Mouse (Mus musculus): ENCODE results near the gene Kif1c. TPM values are rescaled to one million over a fixed set of nuclear protein-coding genes. Genes with fewer than 3 reads are reported as not detected.

The Kif1c gene
- total RNA-seq (2014; fragmentation: Nextera tagmentation) = 3.9 and 8.3 TPM in 2 replicates
- total RNA-seq (2017) = 5.4 and 13.2 TPM in 2 replicates

DNA sequence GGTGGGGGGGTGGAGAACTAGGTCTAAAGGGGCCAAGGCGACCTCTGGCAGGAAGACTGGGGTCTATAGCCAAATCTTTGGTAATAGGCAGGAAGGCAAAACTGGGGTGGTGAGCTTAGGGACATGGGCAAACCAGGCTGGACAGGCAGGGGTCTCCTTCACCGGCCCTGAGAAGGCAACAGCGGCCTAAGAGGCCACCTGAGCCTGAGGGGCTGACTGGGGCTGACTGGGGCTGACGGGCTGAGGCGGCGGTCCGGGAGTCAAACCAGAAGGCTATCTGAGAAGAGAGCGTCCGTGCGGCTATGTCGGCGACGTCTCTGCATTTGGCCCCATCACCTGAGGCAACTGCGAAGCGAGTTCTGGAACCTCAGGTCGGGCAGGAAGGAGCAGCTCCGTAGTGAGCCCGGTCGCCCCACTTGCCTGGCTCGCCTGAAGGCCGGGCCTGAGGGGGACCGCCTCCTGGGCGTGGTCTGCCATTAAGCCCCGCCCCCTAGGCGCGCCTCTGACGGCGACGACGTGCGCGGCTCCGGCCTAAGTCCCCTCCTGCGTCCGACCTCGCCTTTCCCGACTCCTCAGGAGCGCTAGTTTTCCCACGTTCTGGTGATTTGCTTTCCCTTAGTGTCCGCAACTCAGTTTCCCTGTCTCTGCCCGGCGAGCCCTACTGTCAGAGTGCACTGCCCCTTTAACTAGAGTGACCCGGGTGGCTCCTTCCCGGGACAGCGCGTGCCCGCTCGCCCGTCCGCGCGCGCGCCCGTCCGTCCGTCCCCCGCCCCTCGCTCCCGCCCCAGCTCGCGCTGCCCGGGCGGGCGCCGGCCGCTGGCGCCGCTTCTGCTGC is at the start of gene Kif1c, which contains the start of gene Inca1:
Kif1c (plus strand) TSS at position 827 of the 835 bp plus-strand sequence.
Inca1 (minus strand) TSS at position 434 of the 835 bp plus-strand sequence.
- ATAC-seq (replicated peaks; ENCODE audit: low FRiP score, low TSS enrichment, poor library complexity, severe bottlenecking) = peak; percentile 98

DNA sequence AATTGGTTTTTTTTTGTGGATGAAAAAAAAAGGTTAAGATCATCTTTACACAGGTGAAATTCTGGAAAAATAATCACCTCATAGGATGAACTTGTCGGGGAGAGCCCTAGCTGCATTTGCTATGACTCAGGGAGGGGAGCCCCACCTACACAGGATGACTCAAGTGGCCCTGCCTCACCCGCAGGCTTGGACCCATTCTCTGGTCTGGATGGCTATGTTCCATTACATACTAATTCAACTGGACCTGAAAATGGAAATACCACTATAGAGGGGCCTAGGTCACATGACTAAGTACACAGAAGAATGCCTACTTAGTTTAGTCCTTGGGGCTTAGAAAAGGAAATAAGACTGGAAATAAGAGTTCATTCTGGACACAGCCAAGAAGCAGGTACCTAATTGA is 49.0 kb upstream of the Kif1c start:
- ATAC-seq (replicated peaks; ENCODE audit: low FRiP score, low TSS enrichment, poor library complexity, severe bottlenecking) = no peak

DNA sequence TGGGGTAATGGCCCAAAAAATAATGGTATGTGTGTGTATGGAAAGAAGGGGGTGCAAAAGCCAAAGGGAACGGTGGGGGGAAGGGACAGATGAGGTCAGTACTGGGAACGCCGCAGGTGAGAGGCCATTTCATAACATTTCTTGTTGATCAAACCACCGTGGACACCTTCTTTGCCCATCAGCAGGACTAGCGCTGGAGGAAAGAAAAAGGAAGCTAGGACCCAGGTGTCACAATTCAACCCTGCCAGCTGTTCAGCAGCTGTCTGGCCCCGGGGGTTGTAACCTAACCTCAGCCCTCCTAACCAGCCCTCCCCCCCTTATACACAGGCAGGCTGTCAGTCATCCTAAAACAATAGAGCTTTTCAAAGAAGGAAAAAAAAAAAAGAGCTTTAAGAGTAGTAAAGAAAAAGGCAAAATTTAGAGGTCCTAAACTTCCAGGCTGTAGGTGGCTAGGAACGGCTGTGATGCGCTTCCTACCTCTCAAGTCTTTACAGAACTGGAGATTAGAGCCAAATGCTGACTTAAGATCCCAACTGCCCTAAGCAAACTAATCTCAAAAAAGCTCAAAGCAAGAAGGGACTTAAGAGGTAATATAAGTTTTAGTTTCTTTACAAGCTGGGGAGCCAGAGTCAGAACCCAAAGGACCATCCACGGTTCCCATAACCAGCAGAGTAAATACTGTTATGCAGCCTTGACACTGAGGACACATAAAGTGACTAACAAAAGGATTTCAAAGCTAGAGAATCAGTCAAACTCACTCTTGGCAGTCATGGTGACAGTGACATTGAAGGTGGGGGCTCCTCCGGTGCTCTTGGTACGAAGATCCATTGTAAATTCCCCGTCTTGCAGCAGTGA is 48.1 kb upstream of the Kif1c start:
- no peak for ATAC-seq (replicated peaks; ENCODE audit: low FRiP score, low TSS enrichment, poor library complexity, severe bottlenecking)

DNA sequence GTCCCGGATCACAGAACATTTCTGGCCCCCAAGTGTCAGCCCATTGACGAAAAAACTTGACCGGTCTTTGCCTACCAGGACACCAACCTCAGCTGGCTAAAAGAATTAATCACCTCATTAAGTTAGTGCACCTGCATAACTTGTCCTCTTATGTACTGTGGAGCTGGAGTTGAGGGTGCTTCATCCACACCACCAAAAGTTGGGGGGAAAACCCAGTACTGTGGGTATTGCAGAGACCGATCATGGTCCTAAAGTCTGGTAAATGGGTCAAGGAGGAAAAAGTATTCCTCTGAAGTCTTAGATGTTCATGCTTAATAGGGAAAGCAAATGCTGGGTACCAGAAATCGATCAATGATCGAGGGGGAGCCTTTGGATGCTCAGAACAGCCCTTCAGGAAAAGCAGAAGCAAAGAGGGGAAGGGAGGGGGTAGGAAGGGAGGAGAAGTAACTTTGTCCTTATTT is 47.4 kb upstream of the Kif1c start:
- ATAC-seq (replicated peaks; ENCODE audit: low FRiP score, low TSS enrichment, poor library complexity, severe bottlenecking) = no peak

DNA sequence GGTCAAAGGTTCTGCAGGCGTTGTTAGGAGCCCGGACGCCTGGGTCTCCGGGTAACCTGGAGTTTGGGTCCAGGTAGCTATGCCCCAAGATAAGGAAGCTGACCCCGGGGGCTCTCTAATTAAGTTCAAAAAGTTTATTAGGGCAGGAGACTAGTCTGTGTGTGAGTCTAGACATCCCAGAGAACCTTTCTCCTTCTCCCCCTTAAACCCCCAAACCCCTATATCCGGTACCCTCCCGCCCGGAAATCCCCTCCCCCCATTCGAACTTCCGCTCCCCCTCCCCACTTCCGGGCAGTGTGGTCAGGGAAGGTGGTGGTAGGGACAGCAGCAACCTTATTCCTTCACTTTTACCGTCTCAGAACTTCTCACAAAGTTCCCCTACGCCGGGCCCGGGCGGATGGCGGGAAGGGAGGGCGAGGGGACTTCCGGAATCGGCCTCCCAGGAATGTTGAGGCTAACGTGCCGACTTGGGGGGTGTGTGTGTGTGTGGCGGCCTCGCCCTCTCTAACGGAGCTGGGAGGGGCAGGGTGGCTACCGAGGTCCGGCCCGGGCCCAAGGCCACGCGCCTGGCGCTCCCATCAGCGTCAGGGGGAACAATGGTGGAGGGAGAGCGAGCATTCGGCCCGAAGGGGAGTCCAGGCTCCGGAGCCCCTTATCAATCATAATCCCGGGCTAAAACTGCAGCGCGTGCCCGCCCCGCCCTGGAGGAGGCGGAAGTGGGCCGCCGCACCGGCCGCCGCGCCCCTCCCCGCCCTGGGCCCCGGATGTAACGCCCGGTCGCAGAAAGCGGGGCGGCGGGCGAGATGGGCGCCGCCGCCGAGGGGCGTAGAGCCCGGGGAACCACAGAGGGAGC is 46.8 kb upstream of the Kif1c start:
- ATAC-seq (replicated peaks; ENCODE audit: low FRiP score, low TSS enrichment, poor library complexity, severe bottlenecking) = 0 out of 2 replicates have a peak, but pooled peaks have one; percentile 8

DNA sequence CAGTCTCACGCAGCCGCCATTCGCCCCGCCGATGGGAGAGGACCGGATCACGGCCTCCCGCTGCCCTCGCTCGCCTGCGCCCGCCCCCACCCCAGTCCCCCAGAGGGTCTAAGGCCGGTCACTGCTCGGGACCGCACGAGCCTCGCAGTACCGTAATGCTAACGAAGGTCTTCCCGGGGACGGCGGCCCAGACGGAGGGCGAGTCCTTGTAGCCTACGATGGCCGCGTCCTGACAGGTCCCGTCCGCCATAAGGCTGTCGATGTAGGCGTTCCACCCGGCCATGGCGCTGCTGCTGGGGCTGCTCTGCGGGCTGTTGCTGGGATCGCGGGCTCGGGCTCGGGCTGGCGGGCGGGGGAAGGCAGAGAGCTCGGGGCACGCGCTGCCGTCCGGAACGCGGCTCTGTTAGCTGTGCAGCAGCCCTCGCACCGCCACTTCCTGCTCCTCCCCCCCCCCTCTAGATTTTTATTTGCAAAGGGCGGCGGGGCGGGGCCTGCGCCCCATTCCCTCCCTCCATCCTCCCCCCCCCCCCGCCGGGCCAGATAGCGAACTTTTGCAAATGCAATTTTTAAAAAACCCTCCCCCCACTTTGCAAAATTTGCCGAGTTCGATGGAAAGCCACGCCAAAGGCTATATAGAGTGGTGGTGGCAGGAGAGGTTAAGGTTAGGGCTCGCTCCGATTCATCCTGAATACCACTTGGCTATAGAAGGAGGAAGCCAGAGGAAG is 46.0 kb upstream of the Kif1c start, which contains the start of gene Pfn1:
Pfn1 (minus strand) TSS at position 447 of the 725 bp plus-strand sequence.
- ATAC-seq (replicated peaks; ENCODE audit: low FRiP score, low TSS enrichment, poor library complexity, severe bottlenecking) = peak; percentile 47

DNA sequence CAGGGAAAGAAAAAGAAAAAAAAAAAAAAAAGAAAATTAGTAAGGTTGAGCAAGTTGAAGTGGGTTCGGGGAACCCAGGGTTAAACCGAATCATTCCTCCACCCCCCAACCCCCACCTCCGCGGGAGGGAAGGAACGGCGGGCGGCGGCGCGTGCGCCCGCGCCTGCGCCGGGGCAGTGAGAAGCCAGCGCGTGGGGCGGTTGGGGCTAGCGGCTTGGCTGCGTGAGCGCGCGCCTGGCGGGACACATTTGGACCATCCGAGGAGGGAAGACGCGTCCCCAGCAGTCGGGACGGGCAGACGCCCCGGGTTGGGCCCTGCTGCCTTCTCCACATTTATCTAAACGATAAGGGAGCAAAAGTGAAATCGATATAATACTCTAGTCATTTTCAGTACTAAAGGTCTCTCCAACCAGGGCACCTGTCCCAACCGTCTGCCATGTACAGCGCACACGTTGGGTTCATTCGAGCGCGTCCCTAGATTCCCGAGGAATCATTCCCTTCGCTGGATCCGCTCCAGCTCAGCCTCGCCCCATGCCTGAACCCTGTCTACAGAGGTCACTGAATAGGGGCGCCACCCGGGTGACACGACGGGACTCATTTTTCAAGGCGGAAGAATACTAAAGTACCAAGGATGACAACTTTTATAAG is 45.3 kb upstream of the Kif1c start:
- ATAC-seq (replicated peaks; ENCODE audit: low FRiP score, low TSS enrichment, poor library complexity, severe bottlenecking) = peak; percentile 33

DNA sequence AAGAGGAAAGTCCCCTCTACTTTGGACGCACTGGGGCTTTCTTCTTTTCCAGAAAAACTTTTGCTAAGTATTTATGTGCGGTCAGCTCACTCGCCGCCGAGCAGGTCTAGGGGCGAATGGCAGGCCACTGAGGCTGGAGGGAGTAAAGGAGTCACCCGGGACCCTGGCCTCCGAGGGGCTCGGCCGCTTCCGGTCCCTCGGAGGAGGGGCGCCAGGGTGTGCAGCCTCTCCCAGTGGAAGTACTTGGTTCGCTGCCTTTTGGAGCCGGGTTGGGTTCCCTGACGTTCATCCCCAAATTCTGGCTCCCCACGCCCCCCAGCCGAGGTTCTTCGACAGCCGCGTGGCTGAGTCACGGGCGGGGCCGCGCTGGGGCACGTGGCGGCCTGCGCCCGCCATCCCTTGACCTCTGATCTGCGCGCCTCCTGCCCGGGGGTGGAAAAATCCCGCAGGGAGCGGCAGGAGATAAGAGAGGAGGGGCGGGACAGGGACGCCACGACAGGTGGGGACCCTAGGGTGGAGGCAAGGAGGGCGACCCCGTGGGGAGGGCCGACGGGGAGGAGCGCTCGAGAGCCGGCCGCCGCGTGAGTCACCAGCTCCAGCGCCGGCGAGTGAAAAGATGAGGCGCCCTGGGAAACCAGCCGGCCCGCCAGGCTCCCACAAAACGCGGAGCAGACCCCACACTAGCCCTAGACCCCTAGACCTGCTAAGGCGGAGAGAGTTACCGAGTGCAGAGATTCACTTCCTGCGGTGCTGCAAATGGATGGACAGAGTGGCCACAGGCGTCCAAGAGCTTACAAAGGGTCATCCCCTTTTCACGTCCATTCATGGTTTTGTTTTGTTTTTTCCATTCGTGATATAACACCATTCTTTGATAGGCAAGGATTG is 44.5 kb upstream of the Kif1c start:
- no peak for ATAC-seq (replicated peaks; ENCODE audit: low FRiP score, low TSS enrichment, poor library complexity, severe bottlenecking)

DNA sequence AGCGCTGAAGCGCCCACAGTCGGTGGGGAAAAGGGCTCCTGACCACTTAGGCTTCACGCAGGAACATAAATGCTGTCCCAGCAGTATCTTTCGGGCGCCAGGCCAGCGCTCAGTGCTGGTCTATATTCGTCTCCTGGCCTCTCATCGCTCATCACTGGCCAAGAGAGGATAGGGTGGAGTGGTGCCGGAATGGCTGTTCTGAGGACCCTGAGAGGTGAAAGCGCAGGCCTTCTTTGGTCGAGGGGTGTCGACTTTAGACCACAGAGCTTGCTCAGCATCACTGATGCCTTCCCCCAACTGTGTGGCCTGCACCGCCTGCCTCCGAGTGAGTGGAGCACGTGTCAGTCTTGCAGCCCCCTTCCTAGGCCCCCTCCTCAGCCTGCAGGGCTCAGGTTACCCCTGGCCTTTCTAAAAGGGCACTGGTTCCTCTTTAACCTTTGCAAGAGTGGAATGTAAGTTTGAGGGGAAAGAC is 43.9 kb upstream of the Kif1c start:
- no peak for ATAC-seq (replicated peaks; ENCODE audit: low FRiP score, low TSS enrichment, poor library complexity, severe bottlenecking)

DNA sequence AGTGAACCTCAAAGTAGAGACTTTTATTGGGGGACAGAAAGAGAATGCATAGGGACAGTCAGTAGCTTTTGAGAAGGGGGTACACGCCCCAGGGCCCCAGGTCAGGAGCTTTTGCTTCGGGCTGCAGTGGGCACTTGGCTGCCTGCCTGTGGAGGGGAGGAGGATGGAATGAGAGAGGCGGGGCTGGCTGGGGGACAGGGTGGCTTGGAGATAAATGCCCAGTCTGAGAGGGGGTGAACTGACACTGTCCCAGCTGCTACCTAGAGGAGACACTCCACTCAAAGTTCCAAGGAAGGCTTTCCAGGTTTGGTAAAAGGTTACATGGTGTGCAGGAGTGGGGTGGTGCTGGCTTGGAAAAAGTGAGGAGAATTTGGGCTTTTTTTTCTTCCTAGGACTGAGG is 43.4 kb upstream of the Kif1c start, which contains the start of gene Eno3:
Eno3 (plus strand) TSS at position 239 of the 400 bp plus-strand sequence.
- ATAC-seq (replicated peaks; ENCODE audit: low FRiP score, low TSS enrichment, poor library complexity, severe bottlenecking) = no peak

DNA sequence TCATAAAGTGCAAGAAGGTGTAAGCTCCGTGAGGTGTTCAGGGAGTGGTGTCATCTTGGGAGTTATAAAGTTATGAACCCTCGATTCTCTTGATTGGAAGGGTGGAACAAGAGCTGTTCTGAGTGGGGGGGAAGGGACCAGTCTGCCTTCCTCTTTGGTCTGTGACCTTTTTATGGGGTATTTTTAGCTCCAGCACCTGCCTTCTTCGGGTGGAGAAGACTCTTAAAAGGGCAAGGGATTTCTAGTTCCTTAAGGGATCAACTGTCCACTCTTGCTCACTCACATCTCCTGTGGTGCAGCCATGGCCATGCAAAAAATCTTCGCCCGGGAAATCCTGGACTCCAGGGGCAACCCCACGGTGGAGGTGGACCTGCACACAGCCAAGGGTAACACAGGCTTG is 42.8 kb upstream of the Kif1c start:
- no peak for ATAC-seq (replicated peaks; ENCODE audit: low FRiP score, low TSS enrichment, poor library complexity, severe bottlenecking)

DNA sequence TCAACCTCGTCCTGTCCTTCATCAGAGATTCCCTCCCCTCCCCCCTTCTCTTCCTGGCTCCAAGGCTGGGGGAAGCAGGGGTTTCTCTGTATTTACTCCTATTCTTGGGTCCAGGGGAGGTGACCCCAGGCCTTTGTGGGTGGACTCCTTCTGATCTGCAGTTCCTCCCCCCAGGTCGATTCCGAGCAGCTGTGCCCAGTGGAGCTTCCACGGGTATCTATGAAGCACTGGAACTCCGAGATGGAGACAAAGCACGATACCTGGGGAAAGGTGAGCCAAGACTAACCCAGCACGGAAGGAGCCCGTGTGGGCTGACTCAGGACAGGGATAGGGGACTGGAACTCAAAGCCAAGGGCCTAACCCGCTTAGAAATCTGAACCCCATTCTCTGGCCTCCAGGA is 42.4 kb upstream of the Kif1c start:
- ATAC-seq (replicated peaks; ENCODE audit: low FRiP score, low TSS enrichment, poor library complexity, severe bottlenecking) = no peak

DNA sequence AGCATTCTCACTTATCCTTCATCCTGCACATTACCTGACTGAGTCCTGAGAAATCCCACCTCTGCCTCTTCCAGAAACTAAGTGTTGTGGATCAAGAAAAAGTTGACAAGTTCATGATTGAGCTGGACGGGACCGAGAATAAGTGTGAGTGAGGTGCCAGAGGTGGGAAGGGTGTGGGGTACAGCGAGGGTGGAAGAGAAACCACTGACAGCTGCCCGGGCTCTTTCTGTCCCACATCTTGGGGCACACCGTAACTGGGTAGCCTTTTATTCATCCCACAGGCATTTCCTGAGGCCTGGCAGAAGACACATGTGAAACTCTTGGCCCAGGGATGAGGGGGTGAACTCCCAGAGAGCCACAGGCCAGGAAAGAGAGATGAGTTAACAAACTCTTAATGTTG is 41.8 kb upstream of the Kif1c start:
- ATAC-seq (replicated peaks; ENCODE audit: low FRiP score, low TSS enrichment, poor library complexity, severe bottlenecking) = no peak

DNA sequence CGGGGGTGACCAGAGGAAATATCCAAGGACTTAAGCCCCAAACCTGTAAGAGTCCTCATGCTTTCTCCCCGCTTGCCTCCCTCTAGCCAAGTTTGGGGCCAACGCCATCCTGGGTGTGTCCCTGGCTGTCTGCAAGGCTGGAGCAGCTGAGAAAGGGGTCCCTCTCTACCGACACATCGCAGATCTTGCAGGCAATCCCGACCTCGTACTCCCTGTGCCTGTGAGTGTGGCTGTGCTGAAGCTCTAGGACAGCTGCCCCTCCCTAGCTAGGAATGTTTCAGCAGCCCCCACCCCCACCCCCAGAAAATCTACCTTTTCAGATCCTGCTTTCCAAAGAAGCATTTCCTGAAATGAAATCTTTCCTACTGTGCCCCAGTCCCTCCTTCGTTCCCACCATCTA is 41.4 kb upstream of the Kif1c start:
- no peak for ATAC-seq (replicated peaks; ENCODE audit: low FRiP score, low TSS enrichment, poor library complexity, severe bottlenecking)

DNA sequence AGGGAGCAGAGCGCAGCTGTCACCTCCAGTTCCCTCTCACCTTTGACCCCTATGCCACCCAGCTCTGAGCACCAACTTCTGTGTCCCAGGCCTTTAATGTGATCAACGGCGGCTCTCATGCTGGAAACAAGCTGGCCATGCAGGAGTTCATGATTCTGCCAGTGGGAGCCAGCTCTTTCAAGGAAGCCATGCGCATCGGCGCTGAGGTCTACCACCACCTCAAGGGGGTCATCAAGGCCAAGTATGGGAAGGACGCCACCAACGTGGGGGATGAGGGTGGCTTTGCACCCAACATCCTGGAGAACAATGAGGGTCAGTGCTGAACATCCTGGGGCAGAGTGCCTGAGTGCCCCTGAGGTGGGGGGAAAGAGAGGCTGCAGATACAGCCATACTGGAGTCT is 39.8 kb upstream of the Kif1c start:
- no peak for ATAC-seq (replicated peaks; ENCODE audit: low FRiP score, low TSS enrichment, poor library complexity, severe bottlenecking)

DNA sequence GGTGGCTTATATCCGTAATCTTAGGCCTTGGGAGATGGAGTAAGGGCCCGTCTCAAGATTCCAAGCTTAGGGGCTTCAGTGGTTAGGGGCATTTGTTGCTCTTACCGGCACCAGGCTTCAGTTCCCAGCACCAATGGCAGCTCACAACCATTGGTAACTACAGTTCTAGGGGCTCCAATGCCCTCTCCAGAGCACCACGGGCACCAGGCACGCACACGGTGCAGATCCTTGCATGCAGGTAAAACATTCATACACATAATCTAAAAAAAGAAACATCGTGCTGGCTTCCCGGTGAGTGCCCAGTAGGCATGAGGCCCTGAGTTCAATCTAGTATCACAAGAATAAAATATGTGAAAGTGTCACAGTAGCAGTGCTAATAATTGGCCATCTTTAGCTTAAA is 37.2 kb upstream of the Kif1c start:
- no peak for ATAC-seq (replicated peaks; ENCODE audit: low FRiP score, low TSS enrichment, poor library complexity, severe bottlenecking)

DNA sequence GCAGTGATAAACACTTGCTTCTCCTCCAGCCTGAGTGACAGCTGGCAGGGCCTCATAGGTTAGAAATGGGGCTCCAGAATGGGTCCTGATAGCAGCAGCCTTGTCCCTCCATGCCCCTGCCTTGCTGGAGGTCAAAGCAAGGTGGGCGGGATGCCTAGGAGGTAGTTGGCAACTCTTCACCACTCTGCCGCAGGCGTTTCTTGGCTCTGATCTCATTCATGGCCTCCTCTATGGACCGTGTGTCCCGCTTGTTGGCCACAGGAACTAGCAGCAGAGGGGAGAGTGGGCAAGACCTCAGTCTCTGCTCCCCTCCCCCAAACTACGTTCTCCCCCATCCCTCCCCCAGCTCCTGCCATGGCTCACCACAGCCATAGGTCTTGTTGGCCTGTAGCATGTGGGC is 36.4 kb upstream of the Kif1c start:
- ATAC-seq (replicated peaks; ENCODE audit: low FRiP score, low TSS enrichment, poor library complexity, severe bottlenecking) = no peak

All from megakaryocyte-erythroid progenitor cell, adult 5-6 weeks (primary cell).